Mouse (Mus musculus) bone marrow macrophage, adult 2 months (primary cell): ENCODE data around the gene Slc17a5. TPM values are rescaled to one million over a fixed set of nuclear protein-coding genes. Genes with fewer than 3 reads are reported as not detected.

ENCODE experiments used
- H3K27ac ChIP-seq: 2 replicates; pipeline ENCODE4 v1.5.1; 2012; ENCODE audit warnings: low read depth, low read length; ENCODE audit not compliant: insufficient read depth
- H3K4me1 ChIP-seq: 2 replicates; pipeline ENCODE4 v1.6.1; 2012; ENCODE audit warnings: low read length; ENCODE audit not compliant: control insufficient read depth, insufficient read depth
- H3K4me3 ChIP-seq: 2 replicates; pipeline ENCODE4 v1.5.1; 2012; ENCODE audit warnings: mild to moderate bottlenecking, low read length, moderate library complexity; ENCODE audit not compliant: insufficient read depth
- CTCF ChIP-seq: IDR thresholded peaks from 2 replicates; pipeline ENCODE4 v1.5.1; 2012; ENCODE audit warnings: low read depth, mild to moderate bottlenecking, low read length, moderate library complexity
- POLR2A ChIP-seq: IDR thresholded peaks from 2 replicates; pipeline ENCODE4 v1.6.1; 2012; ENCODE audit warnings: mild to moderate bottlenecking, low read depth, low read length, borderline replicate concordance
- polyA plus RNA-seq: library from polyadenylated mRNA; stranded (reverse); fragments of >200 nt; gene quantifications from 2 replicates; pipeline ENCODE4 v1.2.4, GENCODE M21; 2012; ENCODE audit not compliant: missing spikeins, insufficient read depth, insufficient read length

Slc17a5 gene
- polyA plus RNA-seq, 1 experiment, result 44.2 TPM

- H3K4me3 ChIP-seq, result no peak overlapping the region
Observed at GRCm38 (mm10) chr9:78508106-78508786, 79.6 kb downstream of the Slc17a5 start.

GRCm38 (mm10) chr9:78506722-78507077, 81.1 kb downstream of the Slc17a5 start:
- H3K4me1 ChIP-seq, result peaks cover 41% of the 10 kb centered on the region
- TF ChIP-seq POLR2A (no peak), CTCF (no peak)
- H3K27ac ChIP-seq, result no peak overlapping the region
- H3K4me3 ChIP-seq, result no peak overlapping the region

More at GRCm38 (mm10) chr9:78508106-78508786, 79.6 kb downstream of the Slc17a5 start:
- TF ChIP-seq POLR2A (no peak), CTCF (no peak)
- H3K27ac ChIP-seq, result no peak overlapping the region
- peaks cover 28% of the 10 kb centered on the region for H3K4me1 ChIP-seq

- H3K27ac ChIP-seq, result no peak overlapping the region
- TF ChIP-seq CTCF (no peak), POLR2A (no peak)
- no peak overlapping the region for H3K4me3 ChIP-seq
- peaks cover 43% of the 10 kb centered on the region for H3K4me1 ChIP-seq
Observed at GRCm38 (mm10) chr9:78506002-78506721, 81.7 kb downstream of the Slc17a5 start.

GRCm38 (mm10) chr9:78505223-78505622, 82.6 kb downstream of the Slc17a5 start:
- Histone ChIP-seq H3K4me1 (peaks cover 45% of the 10 kb centered on the region), H3K27ac (no peak overlapping the region), H3K4me3 (no peak overlapping the region)
- TF ChIP-seq POLR2A (no peak), CTCF (no peak)

- TF ChIP-seq POLR2A, result no peak
- TF ChIP-seq CTCF, result no peak
- Histone ChIP-seq H3K4me1 (peaks cover 45% of the 10 kb centered on the region), H3K27ac (no peak overlapping the region), H3K4me3 (no peak overlapping the region)
Observed at GRCm38 (mm10) chr9:78504679-78505078, 83.2 kb downstream of the Slc17a5 start.

- Histone ChIP-seq H3K27ac (no peak overlapping the region), H3K4me3 (no peak overlapping the region)
- no peak for TF ChIP-seq POLR2A
- TF ChIP-seq CTCF, result no peak
Observed at GRCm38 (mm10) chr9:78504133-78504532, 83.7 kb downstream of the Slc17a5 start.

GRCm38 (mm10) chr9:78503223-78504079, 84.4 kb downstream of the Slc17a5 start:
- H3K4me3 ChIP-seq, result no peak overlapping the region
- peak overlapping the region; percentile 46 for H3K27ac ChIP-seq

More at GRCm38 (mm10) chr9:78504133-78504532, 83.7 kb downstream of the Slc17a5 start:
- H3K4me1 ChIP-seq, result peaks cover 45% of the 10 kb centered on the region

GRCm38 (mm10) chr9:78501284-78501683, 86.6 kb downstream of the Slc17a5 start:
- H3K27ac ChIP-seq, result no peak overlapping the region
- TF ChIP-seq POLR2A (no peak), CTCF (no peak; the same call in 1 of the 2 replicates)
- H3K4me3 ChIP-seq, result no peak overlapping the region
- H3K4me1 ChIP-seq, result peaks cover 36% of the 10 kb centered on the region

More at GRCm38 (mm10) chr9:78503223-78504079, 84.4 kb downstream of the Slc17a5 start:
- peaks cover 45% of the 10 kb centered on the region for H3K4me1 ChIP-seq
- TF ChIP-seq CTCF, result no peak
- TF ChIP-seq POLR2A, result no peak

- Histone ChIP-seq H3K4me1 (peaks cover 37% of the 10 kb centered on the region), H3K27ac (no peak overlapping the region), H3K4me3 (no peak overlapping the region)
- no peak for TF ChIP-seq CTCF
Observed at GRCm38 (mm10) chr9:78500386-78500785, 87.5 kb downstream of the Slc17a5 start.

GRCm38 (mm10) chr9:78493171-78493570, 94.7 kb downstream of the Slc17a5 start:
- Histone ChIP-seq H3K4me3 (no peak overlapping the region), H3K27ac (no peak overlapping the region), H3K4me1 (peaks cover 6% of the 10 kb centered on the region)
- no peak for TF ChIP-seq CTCF
- TF ChIP-seq POLR2A, result no peak
